Comparison of ENCODE assay signal across 25 mouse cellular contexts in the genomic region with DNA sequence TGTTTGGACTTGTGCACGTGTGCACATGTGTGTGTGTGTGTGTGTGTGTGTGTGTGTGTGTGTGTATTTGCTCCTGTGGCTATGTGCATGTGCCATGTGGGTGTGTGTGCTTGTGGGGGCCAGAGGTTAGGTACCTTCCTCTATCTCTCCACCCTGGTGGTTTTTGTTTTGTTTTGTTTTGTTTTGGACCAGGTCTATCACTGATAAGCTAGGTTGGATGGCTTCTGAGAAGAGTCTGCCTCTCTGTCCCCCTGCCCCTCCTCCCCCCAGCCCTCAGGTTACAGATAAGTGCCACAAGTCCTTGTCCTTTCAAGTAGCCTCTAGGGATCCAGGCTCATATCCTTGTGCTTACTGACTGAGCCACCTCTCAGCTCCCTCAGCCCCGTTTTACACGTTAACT. TPM values are rescaled to one million over a fixed set of nuclear protein-coding genes. Genes with fewer than 3 reads are reported as not detected.
DNase-seq lines count a peak whose midpoint lies in the region; ATAC-seq and TF ChIP-seq lines count a peak whose summit lies in the region.
"Had no signal": no experiment of that assay in that cellular context is flagged by ENCODE, and none has a peak within 500 bp of the region (broad histone marks: within the 10 kb centered on the region; RNA-seq: fewer than 3 reads in every experiment).

No protein-coding gene starts in this region.

- no peak overlapping the region for H3K9ac ChIP-seq in kidney, embryonic 15.5 days
- no peak overlapping the region for H3K9ac ChIP-seq in liver, embryonic 16.5 days (ENCODE audit: low read depth, low read length)
- H3K9ac ChIP-seq in intestine, postnatal 0 days (ENCODE audit: low read depth, low read length), result no peak overlapping the region
- H3K9ac ChIP-seq: embryonic facial prominence, embryonic 12.5 days; midbrain, embryonic 12.5 days; neural tube, embryonic 13.5 days had no signal

- peaks cover 70% of the 10 kb centered on the region for H3K4me1 ChIP-seq in kidney, embryonic 15.5 days
- H3K4me1 ChIP-seq in liver, embryonic 16.5 days (ENCODE audit: control insufficient read depth, low read depth, low read length), result peaks cover 12% of the 10 kb centered on the region
- peaks cover 38% of the 10 kb centered on the region for H3K4me1 ChIP-seq in intestine, postnatal 0 days (replicated peaks; ENCODE audit: control insufficient read depth, insufficient read depth, low read length)

- DNase-seq in gastrocnemius, adult 2 months, result no peak
- no peak for DNase-seq in gastrocnemius, postnatal 4 days (ENCODE audit: low spot score in 2 of 2)
- DNase-seq in kidney, postnatal 10 days, result no peak
- DNase-seq in yolk sac, embryonic 10.5 days (ENCODE audit: low spot score), result peak; percentile 64
- DNase-seq in lung, postnatal 10 days, result no peak
- DNase-seq: adrenal gland, adult 2 months; adrenal gland, postnatal 36 days; cerebellum, adult 11 months; cerebellum, adult 9-10 months; embryo, embryonic 11 days; heart, postnatal 14 days; kidney, adult 8-10 months; kidney, postnatal 25 days; thymus, postnatal 4 days had no signal

- H3K4me3 ChIP-seq in gastrocnemius, adult 2 months, result no peak overlapping the region
- no peak overlapping the region for H3K4me3 ChIP-seq in kidney, embryonic 15.5 days (replicated peaks)
- H3K4me3 ChIP-seq in liver, embryonic 16.5 days (ENCODE audit: low read depth, low read length), result no peak overlapping the region
- H3K4me3 ChIP-seq in intestine, postnatal 0 days (ENCODE audit: low read depth, low read length), result no peak overlapping the region
- H3K4me3 ChIP-seq: embryonic facial prominence, embryonic 12.5 days; midbrain, embryonic 12.5 days; neural tube, embryonic 13.5 days had no signal

- H3K27ac ChIP-seq in gastrocnemius, adult 2 months, result peak overlapping the region; percentile 93
- H3K27ac ChIP-seq in kidney, embryonic 15.5 days, result 0 out of 2 replicates have a peak overlapping the region, but pooled peaks have one; percentile 51
- 0 out of 2 replicates have a peak overlapping the region, but pooled peaks have one; percentile 17 for H3K27ac ChIP-seq in liver, embryonic 16.5 days (ENCODE audit: low read length)
- no peak overlapping the region for H3K27ac ChIP-seq in intestine, postnatal 0 days (ENCODE audit: low read depth, low read length)
- H3K27ac ChIP-seq: embryonic facial prominence, embryonic 12.5 days; macrophage; midbrain, embryonic 12.5 days; neural tube, embryonic 13.5 days had no signal

- intact Hi-C loops in gastrocnemius, adult 2 months (cut with DNase I), result no loop called here

- no peaks in the 10 kb centered on the region for H3K9me3 ChIP-seq in kidney, embryonic 15.5 days (replicated peaks)
- H3K9me3 ChIP-seq in liver, embryonic 16.5 days (replicated peaks; ENCODE audit: control insufficient read depth, low read length), result no peaks in the 10 kb centered on the region
- no peaks in the 10 kb centered on the region for H3K9me3 ChIP-seq in intestine, postnatal 0 days (ENCODE audit: control insufficient read depth)
- H3K9me3 ChIP-seq: embryonic facial prominence, embryonic 12.5 days; midbrain, embryonic 12.5 days; neural tube, embryonic 13.5 days had no signal

- no peak for TF ChIP-seq CTCF in gastrocnemius, adult 2 months (IDR thresholded peaks at IDR 0.05)
- no peak for TF ChIP-seq CTCF in intestine, postnatal 0 days (IDR thresholded peaks at IDR 0.05; ENCODE audit: low read depth)

- no peak overlapping the region for H3K4me2 ChIP-seq in kidney, embryonic 15.5 days
- no peak overlapping the region for H3K4me2 ChIP-seq in liver, embryonic 16.5 days (ENCODE audit: low read depth, low read length)
- H3K4me2 ChIP-seq in intestine, postnatal 0 days (replicated peaks; ENCODE audit: low read depth), result no peak overlapping the region
- H3K4me2 ChIP-seq: embryonic facial prominence, embryonic 12.5 days; midbrain, embryonic 12.5 days; neural tube, embryonic 13.5 days had no signal

- H3K36me3 ChIP-seq in kidney, embryonic 15.5 days, result no peaks in the 10 kb centered on the region
- H3K36me3 ChIP-seq in liver, embryonic 16.5 days (ENCODE audit: control insufficient read depth, insufficient read depth), result no peaks in the 10 kb centered on the region
- H3K36me3 ChIP-seq in intestine, postnatal 0 days (ENCODE audit: control insufficient read depth, insufficient read depth), result no peaks in the 10 kb centered on the region
- H3K36me3 ChIP-seq: embryonic facial prominence, embryonic 12.5 days; midbrain, embryonic 12.5 days; neural tube, embryonic 13.5 days had no signal

- 74% methylated on average over 3 of the region's 3 CpGs for WGBS in kidney, embryonic 15.5 days
- 45% methylated on average over 3 of the region's 3 CpGs for WGBS in liver, embryonic 16.5 days (ENCODE audit: insufficient replicate concordance)
- WGBS in intestine, postnatal 0 days, result 64% methylated on average over 3 of the region's 3 CpGs

- H3K27me3 ChIP-seq in kidney, embryonic 15.5 days, result no peaks in the 10 kb centered on the region
- no peaks in the 10 kb centered on the region for H3K27me3 ChIP-seq in liver, embryonic 16.5 days (ENCODE audit: control insufficient read depth, insufficient read depth, low read depth, low read length)
- H3K27me3 ChIP-seq in intestine, postnatal 0 days (replicated peaks; ENCODE audit: control insufficient read depth, insufficient read depth, low read length), result no peaks in the 10 kb centered on the region
- H3K27me3 ChIP-seq: CH12.LX; embryonic facial prominence, embryonic 12.5 days; midbrain, embryonic 12.5 days; neural tube, embryonic 13.5 days had no signal

- no peak for ATAC-seq in kidney, embryonic 15.5 days (replicated peaks; ENCODE audit: low FRiP score)
- ATAC-seq in liver, embryonic 16.5 days (ENCODE audit: low read depth), result peak; percentile 9; the same call in 1 of the 2 replicates
- ATAC-seq in intestine, postnatal 0 days, result no peak
- ATAC-seq: activated CD4-positive, CD25-positive, alpha-beta regulatory T cell, adult 4 months; forebrain, embryonic 14.5 days; hindbrain, embryonic 16.5 days had no signal

RNA-seq across cellular contexts. Expression of a gene that starts 49.1 kb away (rescaled TPM):
- total RNA-seq in gastrocnemius, adult 2 months (2021), result 10 to 100 TPM; 48.6 to 51.2 TPM
- total RNA-seq in gastrocnemius, postnatal 4 days (2021), result 10 to 100 TPM; 87.9 to 88.7 TPM
- 54.0 and 54.5 TPM in 2 replicates for polyA plus RNA-seq in kidney, embryonic 15.5 days (2015; fragmentation: Nextera tagmentation; extraction: Ambion mirVana)
- polyA plus RNA-seq in liver, embryonic 16.5 days (2015; fragmentation: Nextera tagmentation; extraction: Ambion mirVana), result 9.2 and 10.5 TPM in 2 replicates
- polyA plus RNA-seq in intestine, postnatal 0 days (2015; fragmentation: Nextera tagmentation; extraction: Ambion mirVana), result 23.9 and 30.5 TPM in 2 replicates
